Mouse (Mus musculus): Measurements from ENCODE around the gene Rbm20. TPM values are rescaled to one million over a fixed set of nuclear protein-coding genes. Genes with fewer than 3 reads are reported as not detected.

Gene Rbm20
- total and polyA plus RNA-seq, 3 experiments: 0.05 to 0.56 (median 0.08) TPM

DNA sequence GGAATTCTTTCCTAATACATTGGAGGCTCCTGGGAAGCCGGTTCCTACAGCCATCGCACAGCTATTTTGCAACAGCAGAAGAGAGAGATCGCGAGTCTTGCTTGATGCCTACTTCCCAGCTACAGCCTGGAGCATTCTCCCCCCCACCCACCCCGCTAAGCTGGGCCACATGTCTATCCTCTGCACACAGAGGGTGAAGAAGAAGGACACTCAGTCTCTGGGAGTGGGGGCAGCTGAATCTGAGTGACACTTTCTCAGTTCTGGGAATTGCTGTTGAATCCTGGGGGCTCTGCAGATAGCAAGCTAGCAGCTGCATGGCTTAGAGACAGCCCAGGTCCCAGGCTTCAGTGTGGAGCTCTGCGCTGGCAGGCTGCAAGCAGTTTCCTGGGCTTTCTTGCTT lies 180.9 kb downstream of the Rbm20 start:
- Histone ChIP-seq H3K79me2 (replicated peaks; ENCODE audit: control insufficient read depth, extremely low read depth, insufficient read depth, poor library complexity, severe bottlenecking) (no peaks in the 10 kb centered on the region), H3K9ac (ENCODE audit: insufficient read depth, low read depth) (no peak overlapping the region), H3K27me3 (replicated peaks) (no peaks in the 10 kb centered on the region), H3K4me2 (ENCODE audit: insufficient read depth, low read depth, poor library complexity, severe bottlenecking) (no peak overlapping the region), H3K36me3 (replicated peaks in 1 of 2; ENCODE audit: control insufficient read depth in 1 of 2, insufficient read depth in 1 of 2, low read length in 1 of 2) (peaks cover 0 to 5% of the 10 kb centered on the region in 2 experiments), H3K4me3 (replicated peaks in 1 of 3; ENCODE audit: low read depth in 2 of 3, low read length in 2 of 3, poor library complexity in 1 of 3) (no peak overlapping the region), H3K9me3 (replicated peaks; ENCODE audit: low read length) (no peaks in the 10 kb centered on the region), H3K27ac (ENCODE audit: insufficient read depth, low read depth) (no peak overlapping the region), H3K4me1 (ENCODE audit: control insufficient read depth in 1 of 2, insufficient read depth in 2 of 2) (peaks cover 19 to 34% of the 10 kb centered on the region in 2 experiments)
- in situ Hi-C loops (cut with MboI; ENCODE audit: low pct_ligation_motif_present, low pct_unique_long_range_greater_than_20kb, low sequenced_read_pairs): no loop called here
- TF ChIP-seq RCOR1 (conservative IDR thresholded peaks at IDR 0.05; ENCODE audit: low read depth, low read length) (no peak), CTCF (conservative IDR thresholded peaks at IDR 0.05 in 1 of 2, IDR thresholded peaks at IDR 0.05 in 1 of 2; ENCODE audit: low read depth in 2 of 2, low read length in 2 of 2) (no peak), IRF4 (IDR thresholded peaks at IDR 0.05; ENCODE audit: low read depth, low read length) (no peak), JUND (conservative IDR thresholded peaks at IDR 0.05; ENCODE audit: low read depth, low read length) (no peak), ELF1 (IDR thresholded peaks at IDR 0.05; ENCODE audit: low read depth, low read length) (no peak)
- dilution Hi-C loops (cut with MboI; ENCODE audit: extremely low pct_ligation_motif_present, extremely low pct_unique_long_range_greater_than_20kb, low sequenced_read_pairs): no loop called here
- no peak for DNase-seq (ENCODE audit: extremely low read depth)

GRCm38 (mm10) chr19:53859149-53859548 lies 182.0 kb downstream of the Rbm20 start:
- in situ Hi-C loops (cut with MboI; ENCODE audit: low pct_ligation_motif_present, low pct_unique_long_range_greater_than_20kb, low sequenced_read_pairs): no loop called here
- H3K36me3 ChIP-seq (replicated peaks in 1 of 2; ENCODE audit: control insufficient read depth in 1 of 2, insufficient read depth in 1 of 2, low read length in 1 of 2): peaks cover 0 to 10% of the 10 kb centered on the region in 2 experiments
- TF ChIP-seq MXI1 (IDR thresholded peaks at IDR 0.05; ENCODE audit: low read depth, low read length): no peak
- no peak for TF ChIP-seq MEF2A (IDR thresholded peaks at IDR 0.05; ENCODE audit: borderline replicate concordance, low read depth, low read length)
- TF ChIP-seq E2F4 (IDR thresholded peaks at IDR 0.05; ENCODE audit: insufficient replicate concordance, low read depth, low read length): no peak
- TF ChIP-seq CHD1 (IDR thresholded peaks at IDR 0.05; ENCODE audit: low read depth, low read length): no peak
- no peak for TF ChIP-seq IRF4 (IDR thresholded peaks at IDR 0.05; ENCODE audit: low read depth, low read length)
- TF ChIP-seq ETS1 (conservative IDR thresholded peaks at IDR 0.05; ENCODE audit: low read depth, low read length): no peak
- no peak for TF ChIP-seq SIN3A (IDR thresholded peaks at IDR 0.05; ENCODE audit: low read length)
- no peaks in the 10 kb centered on the region for H3K79me2 ChIP-seq (replicated peaks; ENCODE audit: control insufficient read depth, extremely low read depth, insufficient read depth, poor library complexity, severe bottlenecking)
- dilution Hi-C loops (cut with MboI; ENCODE audit: extremely low pct_ligation_motif_present, extremely low pct_unique_long_range_greater_than_20kb, low sequenced_read_pairs): no loop called here
- no peak overlapping the region for H3K9ac ChIP-seq (ENCODE audit: insufficient read depth, low read depth)
- no peak overlapping the region for H3K4me3 ChIP-seq (replicated peaks in 1 of 3; ENCODE audit: low read depth in 2 of 3, low read length in 2 of 3, poor library complexity in 1 of 3)
- DNase-seq (ENCODE audit: extremely low read depth): no peak
- no peak overlapping the region for H3K27ac ChIP-seq (ENCODE audit: insufficient read depth, low read depth)
- peaks cover 22 to 32% of the 10 kb centered on the region in 2 experiments for H3K4me1 ChIP-seq (ENCODE audit: control insufficient read depth in 1 of 2, insufficient read depth in 2 of 2)
- H3K9me3 ChIP-seq (replicated peaks; ENCODE audit: low read length): no peaks in the 10 kb centered on the region
- H3K4me2 ChIP-seq (ENCODE audit: insufficient read depth, low read depth, poor library complexity, severe bottlenecking): no peak overlapping the region
- H3K27me3 ChIP-seq (replicated peaks): no peaks in the 10 kb centered on the region

GRCm38 (mm10) chr19:53859593-53859992 lies 182.5 kb downstream of the Rbm20 start:
- Histone ChIP-seq H3K27ac (ENCODE audit: insufficient read depth, low read depth) (no peak overlapping the region), H3K79me2 (replicated peaks; ENCODE audit: control insufficient read depth, extremely low read depth, insufficient read depth, poor library complexity, severe bottlenecking) (no peaks in the 10 kb centered on the region), H3K4me2 (ENCODE audit: insufficient read depth, low read depth, poor library complexity, severe bottlenecking) (no peak overlapping the region), H3K9me3 (replicated peaks; ENCODE audit: low read length) (no peaks in the 10 kb centered on the region), H3K4me1 (ENCODE audit: control insufficient read depth in 1 of 2, insufficient read depth in 2 of 2) (peaks cover 20 to 32% of the 10 kb centered on the region in 2 experiments), H3K27me3 (replicated peaks) (no peaks in the 10 kb centered on the region), H3K4me3 (replicated peaks in 1 of 3; ENCODE audit: low read depth in 2 of 3, low read length in 2 of 3, poor library complexity in 1 of 3) (no peak overlapping the region), H3K9ac (ENCODE audit: insufficient read depth, low read depth) (no peak overlapping the region), H3K36me3 (replicated peaks in 1 of 2; ENCODE audit: control insufficient read depth in 1 of 2, insufficient read depth in 1 of 2, low read length in 1 of 2) (peaks cover 0 to 10% of the 10 kb centered on the region in 2 experiments)
- TF ChIP-seq RCOR1 (conservative IDR thresholded peaks at IDR 0.05; ENCODE audit: low read depth, low read length) (no peak), UBTF (IDR thresholded peaks at IDR 0.05; ENCODE audit: low read depth, low read length) (no peak), MAFK (IDR thresholded peaks at IDR 0.05; ENCODE audit: insufficient replicate concordance, low read length) (no peak), TBP (conservative IDR thresholded peaks at IDR 0.05; ENCODE audit: low read depth, low read length) (no peak), ZC3H11A (IDR thresholded peaks at IDR 0.05; ENCODE audit: low read depth, low read length) (no peak), POLR2A (IDR thresholded peaks at IDR 0.05; ENCODE audit: low read depth, low read length) (no peak), ZKSCAN1 (IDR thresholded peaks at IDR 0.05; ENCODE audit: borderline replicate concordance, low read depth, low read length) (no peak), MAX (IDR thresholded peaks at IDR 0.05; ENCODE audit: low read length) (no peak), PAX5 (IDR thresholded peaks at IDR 0.05; ENCODE audit: low read length) (no peak), CTCF (conservative IDR thresholded peaks at IDR 0.05 in 1 of 2, IDR thresholded peaks at IDR 0.05 in 1 of 2; ENCODE audit: low read depth in 2 of 2, low read length in 2 of 2) (no peak), TCF12 (IDR thresholded peaks at IDR 0.05; ENCODE audit: low read depth, low read length) (no peak), CHD1 (IDR thresholded peaks at IDR 0.05; ENCODE audit: low read depth, low read length) (no peak), MEF2A (IDR thresholded peaks at IDR 0.05; ENCODE audit: borderline replicate concordance, low read depth, low read length) (no peak), NELFE (IDR thresholded peaks at IDR 0.05; ENCODE audit: low read depth, low read length) (no peak), USF1 (IDR thresholded peaks at IDR 0.05; ENCODE audit: low read depth, low read length) (no peak), EP300 (IDR thresholded peaks at IDR 0.05; ENCODE audit: low read length) (no peak), GABPA (IDR thresholded peaks at IDR 0.05; ENCODE audit: insufficient replicate concordance, low read depth, low read length) (no peak), IRF4 (IDR thresholded peaks at IDR 0.05; ENCODE audit: low read depth, low read length) (no peak)
- in situ Hi-C loops (cut with MboI; ENCODE audit: low pct_ligation_motif_present, low pct_unique_long_range_greater_than_20kb, low sequenced_read_pairs) (no loop called here), dilution Hi-C loops (cut with MboI; ENCODE audit: extremely low pct_ligation_motif_present, extremely low pct_unique_long_range_greater_than_20kb, low sequenced_read_pairs) (no loop called here)
- no peak for DNase-seq (ENCODE audit: extremely low read depth)

Measured in CH12.LX (cell line).